Mouse (Mus musculus) MEL (cell line): ENCODE measurements around the gene Itpr1. TPM values are rescaled to one million over a fixed set of nuclear protein-coding genes. Genes with fewer than 3 reads are reported as not detected.

Experiments used
- DNase-seq: peaks from one replicate; pipeline ENCODE4 v3.0.0; 2011; ENCODE audit warnings: low read depth, low spot score
- H3K27ac ChIP-seq: 2 replicates; pipeline ENCODE4 v1.5.1; 2012; ENCODE audit warnings: low read depth, mild to moderate bottlenecking, control low read depth, low read length, moderate library complexity; ENCODE audit not compliant: control insufficient read depth
- H3K27me3 ChIP-seq, 2 experiments: fragments of 150-350 bp in 1 of 2; sonication (generic) in 1 of 2; 2 replicates each; pipeline ENCODE4 v1.6.1; 2012; ENCODE audit warnings: low read length in 2 of 2, mild to moderate bottlenecking in 2 of 2, improper control_type of control experiment in 1 of 2, moderate library complexity in 1 of 2; ENCODE audit not compliant: insufficient read depth in 2 of 2, control insufficient read depth in 1 of 2
- H3K36me3 ChIP-seq, 2 experiments: 2 replicates each; pipeline ENCODE4 v1.6.1; 2012 to 2014; ENCODE audit warnings: low read length in 2 of 2, improper control_type of control experiment in 1 of 2, inconsistent platforms in 1 of 2, mild to moderate bottlenecking in 1 of 2; ENCODE audit not compliant: insufficient read depth in 2 of 2, control insufficient read depth in 1 of 2
- H3K4me1 ChIP-seq, 2 experiments: fragments of 150-350 bp in 1 of 2; sonication (generic) in 1 of 2; 2 replicates each; pipeline ENCODE4 v1.6.1; 2012; ENCODE audit warnings: low read length in 2 of 2, improper control_type of control experiment in 1 of 2, mild to moderate bottlenecking in 1 of 2; ENCODE audit not compliant: insufficient read depth in 2 of 2, control insufficient read depth in 1 of 2
- H3K4me3 ChIP-seq, 2 experiments: fragments of 150-350 bp in 1 of 2; sonication (generic) in 1 of 2; 2 replicates each; pipeline ENCODE4 v1.5.1; 2012; ENCODE audit warnings: low read depth in 2 of 2, low read length in 2 of 2, mild to moderate bottlenecking in 2 of 2, moderate library complexity in 2 of 2, control low read depth in 1 of 2, improper control_type of control experiment in 1 of 2; ENCODE audit not compliant: control insufficient read depth in 1 of 2, insufficient read depth in 1 of 2
- H3K79me2 ChIP-seq: 2 replicates; pipeline ENCODE4 v1.6.1; 2012; ENCODE audit warnings: mild to moderate bottlenecking, low read length, moderate library complexity; ENCODE audit not compliant: control insufficient read depth, poor library complexity, insufficient read depth
- H3K9ac ChIP-seq: 2 replicates; pipeline ENCODE4 v1.6.1; 2012; ENCODE audit warnings: low read depth, mild to moderate bottlenecking, control low read depth, low read length, moderate library complexity; ENCODE audit not compliant: control insufficient read depth, poor library complexity, severe bottlenecking
- H3K9me3 ChIP-seq: fragments of 150-350 bp; sonication (generic); replicated peaks from 2 replicates; pipeline ENCODE4 v1.6.1; 2012; ENCODE audit warnings: mild to moderate bottlenecking, low read length, improper control_type of control experiment, moderate library complexity; ENCODE audit not compliant: insufficient read depth
- BHLHE40 ChIP-seq: IDR thresholded peaks from 2 replicates; pipeline ENCODE4 v1.6.1; 2012; ENCODE audit warnings: low read depth, mild to moderate bottlenecking, inconsistent platforms, low read length, improper control_type of control experiment, borderline replicate concordance
- CHD1 ChIP-seq: IDR thresholded peaks from 2 replicates; pipeline ENCODE4 v1.6.1; 2012; ENCODE audit warnings: low read depth, mild to moderate bottlenecking, inconsistent platforms, low read length, improper control_type of control experiment
- CHD2 ChIP-seq: IDR thresholded peaks from 2 replicates; pipeline ENCODE4 v1.6.1; 2011; ENCODE audit warnings: low read length, improper control_type of control experiment
- E2F4 ChIP-seq: IDR thresholded peaks from 2 replicates; pipeline ENCODE4 v1.6.1; 2011; ENCODE audit warnings: low read depth, low read length, improper control_type of control experiment, borderline replicate concordance
- EP300 ChIP-seq, 2 experiments: IDR thresholded peaks; 2 replicates each; pipeline ENCODE4 v1.6.1; 2011; ENCODE audit warnings: improper control_type of control experiment in 2 of 2, low read length in 2 of 2, low read depth in 1 of 2, mild to moderate bottlenecking in 1 of 2
- ETS1 ChIP-seq: IDR thresholded peaks from 2 replicates; pipeline ENCODE4 v1.6.1; 2012; ENCODE audit warnings: low read depth, mild to moderate bottlenecking, inconsistent platforms, low read length, improper control_type of control experiment, moderate library complexity
- GABPA ChIP-seq: IDR thresholded peaks from 2 replicates; pipeline ENCODE4 v1.6.1; 2012; ENCODE audit warnings: low read depth, mild to moderate bottlenecking, inconsistent platforms, low read length, improper control_type of control experiment, moderate library complexity
- GATA1 ChIP-seq: IDR thresholded peaks from 2 replicates; pipeline ENCODE4 v1.6.1; 2011; ENCODE audit warnings: low read depth, low read length, improper control_type of control experiment
- HCFC1 ChIP-seq: IDR thresholded peaks from 2 replicates; pipeline ENCODE4 v1.6.1; 2012; ENCODE audit warnings: low read depth, mild to moderate bottlenecking, inconsistent platforms, low read length, improper control_type of control experiment, moderate library complexity
- JUND ChIP-seq: IDR thresholded peaks from 2 replicates; pipeline ENCODE4 v1.6.1; 2011; ENCODE audit warnings: low read depth, mild to moderate bottlenecking, improper control_type of control experiment, low read length
- KAT2A ChIP-seq: conservative IDR thresholded peaks from 2 replicates; pipeline ENCODE4 v1.6.1; 2012; ENCODE audit warnings: low read depth, low read length, improper control_type of control experiment, inconsistent platforms
- MAX ChIP-seq: IDR thresholded peaks from 2 replicates; pipeline ENCODE4 v1.6.1; 2011; ENCODE audit warnings: low read length, improper control_type of control experiment
- MAZ ChIP-seq: IDR thresholded peaks from 2 replicates; pipeline ENCODE4 v1.6.1; 2012; ENCODE audit warnings: low read depth, mild to moderate bottlenecking, inconsistent platforms, low read length, improper control_type of control experiment
- MEF2A ChIP-seq: IDR thresholded peaks from 2 replicates; pipeline ENCODE4 v1.6.1; 2014; ENCODE audit warnings: low read depth, mild to moderate bottlenecking, inconsistent platforms, low read length, improper control_type of control experiment; ENCODE audit not compliant: poor library complexity, insufficient replicate concordance, severe bottlenecking; ENCODE audit errors: extremely low read depth
- MXI1 ChIP-seq: IDR thresholded peaks from 2 replicates; pipeline ENCODE4 v1.6.1; 2011; ENCODE audit warnings: mild to moderate bottlenecking, low read depth, low read length, improper control_type of control experiment
- NELFE ChIP-seq: IDR thresholded peaks from 2 replicates; pipeline ENCODE4 v1.6.1; 2011; ENCODE audit warnings: low read depth, low read length, improper control_type of control experiment
- POLR2A ChIP-seq, 2 experiments: IDR thresholded peaks; 2 replicates each; pipeline ENCODE4 v1.6.1; 2011 to 2012; ENCODE audit warnings: low read length in 2 of 2, mild to moderate bottlenecking in 2 of 2, control low read depth in 1 of 2, improper control_type of control experiment in 1 of 2, low read depth in 1 of 2, moderate library complexity in 1 of 2; ENCODE audit not compliant: control insufficient read depth in 1 of 2, insufficient read depth in 1 of 2, poor library complexity in 1 of 2
- POLR2AphosphoS2 ChIP-seq: IDR thresholded peaks from 2 replicates; pipeline ENCODE4 v1.6.1; 2011; ENCODE audit warnings: low read length, improper control_type of control experiment
- UBTF ChIP-seq: IDR thresholded peaks from 2 replicates; pipeline ENCODE4 v1.6.1; 2012; ENCODE audit warnings: low read depth, mild to moderate bottlenecking, inconsistent platforms, low read length, improper control_type of control experiment, moderate library complexity, borderline replicate concordance; ENCODE audit not compliant: insufficient read depth
- USF2 ChIP-seq, 2 experiments: IDR thresholded peaks; 2 replicates each; pipeline ENCODE4 v1.6.1; 2011 to 2012; ENCODE audit warnings: improper control_type of control experiment in 2 of 2, low read length in 2 of 2, borderline replicate concordance in 1 of 2, inconsistent platforms in 1 of 2, low read depth in 1 of 2, mild to moderate bottlenecking in 1 of 2; ENCODE audit not compliant: insufficient read depth in 1 of 2
- ZC3H11A ChIP-seq: IDR thresholded peaks from 2 replicates; pipeline ENCODE4 v1.6.1; 2012; ENCODE audit warnings: low read depth, mild to moderate bottlenecking, inconsistent platforms, low read length, improper control_type of control experiment
- ZKSCAN1 ChIP-seq: IDR thresholded peaks from 2 replicates; pipeline ENCODE4 v1.6.1; 2012; ENCODE audit warnings: low read depth, mild to moderate bottlenecking, inconsistent platforms, low read length, improper control_type of control experiment, moderate library complexity
- polyA plus RNA-seq, 2 experiments: library from polyadenylated mRNA; stranded (reverse) in 1 of 2; unstranded in 1 of 2; fragments of >175 nt in 1 of 2; fragments of >200 nt in 1 of 2; gene quantifications; 2 replicates each; pipeline versions ENCODE4 v1.2.1 to v1.2.4; 2012; ENCODE audit warnings: low replicate concordance in 2 of 2, low read depth in 1 of 2; ENCODE audit not compliant: insufficient read length in 2 of 2, insufficient read depth in 1 of 2, missing spikeins in 1 of 2
- total RNA-seq: library from RNA; depleted of rRNA; stranded (reverse); fragments of 300-350 nt; gene quantifications from 2 replicates; pipeline ENCODE4 v1.2.3, GENCODE M21; 2012

The Itpr1 gene
- total and polyA plus RNA-seq, 3 experiments: 15.6 to 19.0 TPM; not detected in 1

DNA sequence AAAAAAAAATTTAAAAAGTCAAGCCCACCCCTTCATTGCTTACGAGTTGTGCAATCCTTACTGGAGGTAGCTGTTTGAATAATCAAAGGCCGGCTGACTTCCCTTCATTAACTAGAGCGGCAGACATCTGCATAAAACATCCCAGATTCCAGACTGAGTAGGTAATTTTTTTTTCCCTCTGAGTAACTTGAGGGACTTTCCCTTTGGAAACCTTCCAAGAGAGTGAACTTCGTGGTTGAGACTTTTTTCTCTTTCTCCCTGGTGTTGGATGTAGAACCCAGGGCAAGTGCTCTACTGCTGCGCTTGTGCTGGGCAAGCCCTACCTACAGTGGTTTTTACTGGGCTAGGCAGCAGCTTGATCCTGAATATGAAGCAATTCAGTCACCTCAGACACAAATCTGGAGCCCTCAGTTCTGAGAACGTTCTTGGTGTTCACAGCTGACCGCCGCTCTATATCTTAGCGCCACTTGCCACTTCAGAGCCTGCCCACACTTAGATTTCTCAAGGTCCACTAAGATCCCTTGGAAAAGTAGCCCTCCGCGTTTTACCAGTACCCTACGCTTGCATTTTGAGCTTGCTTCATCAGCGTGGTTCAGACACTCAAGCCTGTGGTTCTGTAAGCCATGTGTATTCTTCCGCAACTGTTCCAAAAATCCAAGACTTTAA lies 244.8 kb downstream of the Itpr1 start:
- Histone ChIP-seq H3K27me3 (no peaks in the 10 kb centered on the region), H3K9me3 (no peaks in the 10 kb centered on the region), H3K27ac (no peak overlapping the region), H3K36me3 (no peaks in the 10 kb centered on the region), H3K4me3 (no peak overlapping the region), H3K4me1 (no peaks in the 10 kb centered on the region), H3K79me2 (no peaks in the 10 kb centered on the region), H3K9ac (no peak overlapping the region)
- TF ChIP-seq ZC3H11A (no peak), UBTF (no peak), MAZ (no peak), NELFE (no peak), POLR2AphosphoS2 (no peak), GATA1 (no peak), USF2 (IDR thresholded peaks at IDR 0.05; ENCODE audit: borderline replicate concordance in 1 of 2, insufficient read depth in 1 of 2, low read depth in 1 of 2, low read length in 2 of 2) (no peak), ETS1 (no peak), EP300 (IDR thresholded peaks at IDR 0.05; ENCODE audit: low read depth in 1 of 2, low read length in 2 of 2) (no peak), GABPA (no peak), MXI1 (no peak), HCFC1 (no peak), ZKSCAN1 (no peak), CHD2 (no peak)
- DNase-seq: no peak

GRCm38 (mm10) chr6:108458182-108458571 lies 245.3 kb downstream of the Itpr1 start:
- Histone ChIP-seq H3K9ac (no peak overlapping the region), H3K79me2 (no peaks in the 10 kb centered on the region), H3K27ac (no peak overlapping the region), H3K9me3 (no peaks in the 10 kb centered on the region), H3K4me3 (no peak overlapping the region)
- TF ChIP-seq MEF2A (no peak), MAX (no peak), E2F4 (no peak), BHLHE40 (no peak), KAT2A (no peak), POLR2A (IDR thresholded peaks at IDR 0.05; ENCODE audit: control insufficient read depth in 1 of 2, insufficient read depth in 1 of 2, low read depth in 1 of 2, low read length in 2 of 2, poor library complexity in 1 of 2) (no peak), UBTF (no peak), CHD1 (no peak), GABPA (no peak), ZC3H11A (no peak), JUND (no peak)
- TF ChIP-seq, all 39 proteins: peak for 0
- Histone ChIP-seq H3K27me3 (no peaks in the 10 kb centered on the region), H3K4me1 (no peaks in the 10 kb centered on the region), H3K36me3 (no peaks in the 10 kb centered on the region)
- DNase-seq: no peak
